Mouse (Mus musculus) midbrain, postnatal 0 days (tissue): ENCODE measurements around the gene Zfp947. TPM values are rescaled to one million over a fixed set of nuclear protein-coding genes. Genes with fewer than 3 reads are reported as not detected.
A peak's percentile ranks its signal among the peaks of the same experiment; 100 is the strongest.
"Not testable (repeated sequence)": the region's sequence is repeated elsewhere in the genome, so short reads cannot be mapped to it uniquely, and the experiment has no call there.

Experiments
- ATAC-seq: fragments of 200-750 bp; cut with Nextera tagmentation; 2 replicates; pipeline ENCODE4 v1.8.0; 2017; ENCODE audit warnings: moderate number of reproducible peaks, mild to moderate bottlenecking, moderate TSS enrichment, moderate library complexity; ENCODE audit not compliant: low FRiP score
- DNase-seq: peaks from one replicate; pipeline ENCODE4 v3.0.0-alpha.2; 2015; ENCODE audit warnings: low spot score
- H3K27ac ChIP-seq: fragments of 300-500 bp; sonication (generic); 2 replicates; pipeline ENCODE4 v1.5.1; 2014; ENCODE audit warnings: low read depth, mild to moderate bottlenecking, low read length, mixed read lengths
- H3K27me3 ChIP-seq: fragments of 300-500 bp; sonication (generic); 2 replicates; pipeline ENCODE4 v1.6.1; 2014; ENCODE audit warnings: low read length, control low read depth, mixed read lengths; ENCODE audit not compliant: insufficient read depth
- H3K36me3 ChIP-seq: fragments of 300-500 bp; sonication (generic); 2 replicates; pipeline ENCODE4 v1.6.1; 2014; ENCODE audit warnings: low read length, control low read depth, mixed read lengths; ENCODE audit not compliant: insufficient read depth
- H3K4me1 ChIP-seq: fragments of 300-500 bp; sonication (generic); 2 replicates; pipeline ENCODE4 v1.6.1; 2014; ENCODE audit warnings: mild to moderate bottlenecking, control low read depth, antibody characterized with exemption, low read length, mixed read lengths; ENCODE audit not compliant: insufficient read depth
- H3K4me2 ChIP-seq: fragments of 300-500 bp; sonication (generic); 2 replicates; pipeline ENCODE4 v1.6.1; 2014; ENCODE audit warnings: low read depth, mild to moderate bottlenecking, low read length, mixed read lengths; ENCODE audit not compliant: poor library complexity, severe bottlenecking
- H3K4me3 ChIP-seq: fragments of 300-500 bp; sonication (generic); 2 replicates; pipeline ENCODE4 v1.5.1; 2014; ENCODE audit warnings: low read depth, mild to moderate bottlenecking, low read length, moderate library complexity
- H3K9ac ChIP-seq: fragments of 300-500 bp; sonication (generic); replicated peaks from 2 replicates; pipeline ENCODE4 v1.6.1; 2014; ENCODE audit warnings: mild to moderate bottlenecking, low read length, moderate library complexity, mixed read lengths; ENCODE audit not compliant: poor library complexity, severe bottlenecking
- H3K9me3 ChIP-seq: fragments of 300-500 bp; sonication (generic); 2 replicates; pipeline ENCODE4 v1.6.1; 2016; ENCODE audit warnings: low read length, control low read depth
- CTCF ChIP-seq: IDR thresholded peaks from 2 replicates; pipeline ENCODE4 v1.5.1; 2016; ENCODE audit warnings: antibody characterized with exemption, mild to moderate bottlenecking
- WGBS: fragments of 180-500 bp; shearing (Covaris S2); extraction: QIAGEN DNeasy Blood & Tissue Kit; methylation state at CpG from one replicate; pipeline ENCODE4 v1.1.7; 2014; 5-methylcytosine and 5-hydroxymethylcytosine counted together
- polyA plus RNA-seq: library from polyadenylated mRNA; unstranded; fragments of >200 nt; fragmentation: Nextera tagmentation; extraction: Ambion mirVana; gene quantifications from 2 replicates; pipeline ENCODE4 v1.2.1, GENCODE M21; 2015
- total RNA-seq: library from RNA; depleted of rRNA; stranded (reverse); fragments of >200 nt; gene quantifications from 2 replicates; pipeline ENCODE4 v1.2.3, GENCODE M21; 2014; rRNA removed

The Zfp947 gene
- total RNA-seq, result 0.82 and 1.9 TPM in 2 replicates
- polyA plus RNA-seq, result 1.6 TPM in 2 replicates

DNA sequence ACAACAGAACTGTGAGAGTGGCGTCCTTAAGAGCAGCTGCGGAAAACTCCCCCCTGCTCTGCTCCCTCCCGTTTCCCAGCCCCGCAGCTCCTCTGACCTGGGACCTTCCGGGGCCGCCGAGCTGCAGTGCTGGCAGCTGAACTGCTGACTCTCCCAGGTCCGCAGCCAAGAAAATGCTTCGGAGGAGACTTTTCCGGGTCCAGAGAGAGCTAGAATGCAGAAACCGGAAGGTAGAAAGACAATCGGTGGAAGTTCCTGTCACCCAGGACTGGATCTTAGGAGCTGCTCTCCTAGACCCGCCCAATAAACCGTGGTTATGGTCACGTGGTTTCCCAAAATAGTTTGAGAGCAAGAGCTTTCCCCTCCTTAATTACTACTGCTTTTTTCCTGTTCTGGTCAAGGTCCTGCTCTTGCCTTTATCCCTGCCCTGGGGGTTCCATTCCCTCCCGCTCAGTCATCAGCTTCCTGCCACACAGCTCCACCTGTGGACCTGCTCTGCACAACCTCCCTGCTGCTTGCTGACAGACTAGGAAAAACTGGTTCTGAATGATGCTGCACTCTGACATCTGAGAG lies at the start of gene Zfp947:
Zfp947 (minus strand) TSS at position 469 of the 573 bp plus-strand sequence.
- not testable (repeated sequence) for H3K27me3 ChIP-seq, H3K27ac ChIP-seq, H3K4me1 ChIP-seq, H3K36me3 ChIP-seq, H3K9me3 ChIP-seq
- DNase-seq, result peak; percentile 37
- peak; percentile 92 for ATAC-seq
- H3K4me2 ChIP-seq, result peak within 1 kb of the TSS; percentile 46
- under 1% methylated on average over 16 of the region's 16 CpGs for WGBS
- peak within 1 kb of the TSS; percentile 51 for H3K9ac ChIP-seq
- peak; percentile 50 for TF ChIP-seq CTCF
- H3K4me3 ChIP-seq, result peak within 1 kb of the TSS; percentile 49

DNA sequence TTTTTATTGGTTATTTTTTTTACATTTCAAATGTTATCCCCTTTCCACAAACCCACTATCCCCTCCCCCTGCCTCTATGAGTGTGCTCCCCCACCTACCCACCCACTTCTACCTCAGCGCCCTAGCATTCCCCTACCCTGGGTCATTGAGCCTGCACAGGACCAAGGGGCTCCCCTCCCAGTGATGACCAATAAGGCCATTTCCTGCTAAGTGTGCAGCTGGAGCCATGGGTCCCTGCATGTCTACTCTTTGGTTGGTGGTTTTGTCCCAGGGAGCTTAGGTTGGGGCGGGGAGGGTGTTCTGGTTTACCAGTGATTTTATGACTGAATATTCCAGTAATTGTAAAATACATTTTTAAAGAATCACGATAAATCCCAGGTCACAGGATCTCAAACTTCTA lies 686 bp downstream of the Zfp947 start:
- not testable (repeated sequence) for H3K27me3 ChIP-seq, DNase-seq, H3K4me1 ChIP-seq, H3K9me3 ChIP-seq, H3K27ac ChIP-seq, H3K36me3 ChIP-seq
- Histone ChIP-seq H3K9ac (peak overlapping the region; percentile 51), H3K4me3 (peak overlapping the region; percentile 49), H3K4me2 (peak overlapping the region; percentile 46)
- peak; percentile 77; the same call in 1 of the 2 replicates for ATAC-seq
- 6% methylated on average over 3 of the region's 3 CpGs for WGBS

DNA sequence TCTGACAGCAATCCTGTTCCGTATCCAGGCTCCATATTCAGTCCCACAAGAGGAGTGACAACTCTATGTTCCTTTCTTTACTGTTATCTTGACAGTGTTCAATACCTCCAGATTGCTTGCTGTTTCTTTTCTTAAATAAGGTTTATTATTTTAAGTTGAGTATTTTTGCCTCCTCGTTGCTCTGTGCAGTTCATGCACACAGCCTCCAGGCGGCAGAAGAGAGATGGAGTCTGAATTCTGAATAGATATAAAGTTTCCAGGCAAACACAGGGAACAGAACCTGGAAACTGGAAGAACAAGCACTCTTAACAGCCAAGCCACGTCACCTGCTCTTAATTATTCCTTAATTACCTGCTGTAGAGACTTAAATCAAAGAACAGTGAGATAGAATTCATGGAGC lies 12.0 kb downstream of the Zfp947 start:
- H3K4me3 ChIP-seq, H3K36me3 ChIP-seq, H3K4me1 ChIP-seq, H3K27me3 ChIP-seq, ATAC-seq, DNase-seq, H3K9ac ChIP-seq, H3K4me2 ChIP-seq, H3K9me3 ChIP-seq, H3K27ac ChIP-seq: not testable (repeated sequence)
- 77% methylated on average over 2 of the region's 4 CpGs for WGBS

DNA sequence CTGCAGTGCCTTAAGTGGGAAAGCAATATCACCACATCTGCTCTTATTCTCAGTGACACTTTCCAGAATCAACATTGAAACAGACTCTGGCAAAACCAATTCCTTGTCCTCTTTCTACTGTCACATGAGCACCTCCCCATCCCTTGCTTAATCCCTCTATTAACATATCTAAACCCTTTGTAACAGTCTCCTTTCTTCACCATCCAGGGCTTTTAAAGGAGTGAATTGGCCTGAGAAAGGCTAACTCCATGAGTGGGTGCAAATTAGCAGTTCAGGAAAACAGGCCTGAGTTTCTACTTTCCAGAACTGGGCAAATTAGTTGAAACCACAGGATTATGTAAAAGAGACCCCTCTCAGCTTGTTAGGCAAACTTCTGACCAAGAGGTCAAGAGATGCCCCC lies 47.2 kb downstream of the Zfp947 start:
- DNase-seq, result no peak
- ATAC-seq, result no peak
- no peaks in the 10 kb centered on the region for H3K27me3 ChIP-seq
- H3K4me3 ChIP-seq, result no peak overlapping the region
- no peak for TF ChIP-seq CTCF
- H3K9me3 ChIP-seq, result no peaks in the 10 kb centered on the region
- H3K36me3 ChIP-seq, result no peaks in the 10 kb centered on the region
- no peak overlapping the region for H3K9ac ChIP-seq
- no peak overlapping the region for H3K4me2 ChIP-seq
- no peaks in the 10 kb centered on the region for H3K4me1 ChIP-seq
- H3K27ac ChIP-seq, result no peak overlapping the region

Other genes starting within 250 kb of the Zfp947 start
- 11.0 and 12.0 TPM in 2 replicates for gene Zfp942, start 203.7 kb downstream of the Zfp947 start, total RNA-seq
- 10.4 and 11.1 TPM in 2 replicates for gene Zfp942, start 203.7 kb downstream of the Zfp947 start, polyA plus RNA-seq
- 14.5 and 19.8 TPM in 2 replicates for gene Zfp943, start 203.6 kb downstream of the Zfp947 start, total RNA-seq
- 12.7 TPM in 2 replicates for gene Zfp943, start 203.6 kb downstream of the Zfp947 start, polyA plus RNA-seq
- gene Zfp994, start 59.4 kb upstream of the Zfp947 start, total RNA-seq, result 2.2 and 4.9 TPM in 2 replicates
- gene Zfp994, start 59.4 kb upstream of the Zfp947 start, polyA plus RNA-seq, result 1.7 and 1.8 TPM in 2 replicates
- gene CT030661.1, start 148.6 kb upstream of the Zfp947 start, total RNA-seq, result 6.9 and 8.1 TPM in 2 replicates
- 9.6 and 10.1 TPM in 2 replicates for gene CT030661.1, start 148.6 kb upstream of the Zfp947 start, polyA plus RNA-seq
- 5.9 and 7.9 TPM in 2 replicates for gene Zfp944, start 195.2 kb upstream of the Zfp947 start, total RNA-seq
- 7.6 and 8.0 TPM in 2 replicates for gene Zfp944, start 195.2 kb upstream of the Zfp947 start, polyA plus RNA-seq
- gene Zfp758, start 195.3 kb upstream of the Zfp947 start, total RNA-seq, result 7.2 and 10.2 TPM in 2 replicates
- 5.8 and 7.7 TPM in 2 replicates for gene Zfp758, start 195.3 kb upstream of the Zfp947 start, polyA plus RNA-seq